Mouse (Mus musculus) hindbrain, embryonic 16.5 days (tissue): ENCODE results near the gene Ift43. TPM values are rescaled to one million over a fixed set of nuclear protein-coding genes. Genes with fewer than 3 reads are reported as not detected.

Experiments used
- ATAC-seq: fragments of 200-750 bp; cut with Nextera tagmentation; 2 replicates; pipeline ENCODE4 v1.8.0; 2017; ENCODE audit warnings: moderate TSS enrichment, moderate library complexity
- H3K27ac ChIP-seq: fragments of 300-500 bp; sonication (generic); 2 replicates; pipeline ENCODE4 v1.5.1; 2014; ENCODE audit warnings: low read depth, mild to moderate bottlenecking, control low read depth, low read length, moderate library complexity
- H3K27me3 ChIP-seq: fragments of 300-500 bp; sonication (generic); replicated peaks from 2 replicates; pipeline ENCODE4 v1.6.1; 2014; ENCODE audit warnings: low read length; ENCODE audit not compliant: control insufficient read depth, insufficient read depth
- H3K36me3 ChIP-seq: fragments of 300-500 bp; sonication (generic); 2 replicates; pipeline ENCODE4 v1.6.1; 2014; ENCODE audit warnings: mild to moderate bottlenecking, low read length, moderate library complexity, mixed read lengths; ENCODE audit not compliant: control insufficient read depth, insufficient read depth
- H3K4me1 ChIP-seq: fragments of 300-500 bp; sonication (generic); 2 replicates; pipeline ENCODE4 v1.6.1; 2014; ENCODE audit warnings: low read depth, low read length; ENCODE audit not compliant: control insufficient read depth, insufficient read depth
- H3K4me2 ChIP-seq: fragments of 300-500 bp; sonication (generic); 2 replicates; pipeline ENCODE4 v1.6.1; 2014; ENCODE audit warnings: mild to moderate bottlenecking, low read length, control low read depth, moderate library complexity
- H3K4me3 ChIP-seq: fragments of 300-500 bp; sonication (generic); 2 replicates; pipeline ENCODE4 v1.5.1; 2014; ENCODE audit warnings: mild to moderate bottlenecking, low read length, control low read depth, moderate library complexity
- H3K9ac ChIP-seq: fragments of 300-500 bp; sonication (generic); 2 replicates; pipeline ENCODE4 v1.6.1; 2014; ENCODE audit warnings: low read depth, mild to moderate bottlenecking, control low read depth, low read length, moderate library complexity
- H3K9me3 ChIP-seq: fragments of 300-500 bp; sonication (generic); 2 replicates; pipeline ENCODE4 v1.6.1; 2014; ENCODE audit warnings: mild to moderate bottlenecking, low read length, moderate library complexity; ENCODE audit not compliant: control insufficient read depth
- WGBS: fragments of 180-500 bp; shearing (Covaris S2); extraction: QIAGEN DNeasy Blood & Tissue Kit; methylation state at CpG from one replicate; pipeline ENCODE4 v1.1.7; 2014; 5-methylcytosine and 5-hydroxymethylcytosine counted together
- polyA plus RNA-seq: library from polyadenylated mRNA; unstranded; fragments of >200 nt; fragmentation: Nextera tagmentation; extraction: Ambion mirVana; gene quantifications from 2 replicates; pipeline ENCODE4 v1.2.1, GENCODE M21; 2015

Ift43 gene
- polyA plus RNA-seq, 1 experiment from 2014 or later = 43.0 TPM

DNA sequence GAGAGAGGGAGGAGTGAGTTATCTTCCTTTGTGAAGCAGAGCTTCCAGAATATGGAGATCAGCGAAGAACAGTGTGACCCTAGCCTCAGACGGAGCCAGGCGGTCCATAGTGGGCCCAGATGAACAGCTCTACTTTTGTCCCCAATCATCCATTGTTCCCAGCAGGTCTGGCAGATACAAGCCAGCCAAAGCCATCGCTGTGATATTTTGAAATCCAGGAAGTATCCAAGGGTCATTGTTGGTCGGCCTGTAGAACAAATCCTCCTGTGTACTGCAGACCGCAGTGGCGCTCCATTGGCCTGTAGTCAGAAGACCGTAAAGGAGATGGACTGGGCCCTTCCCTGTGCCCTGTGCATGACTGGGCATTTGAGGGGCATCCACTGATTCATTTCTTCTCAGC is 72.8 kb downstream of the Ift43 start:
- 83% methylated on average over 8 of the region's 8 CpGs for WGBS
- no peaks in the 10 kb centered on the region for H3K27me3 ChIP-seq
- H3K9ac ChIP-seq = no peak overlapping the region
- H3K4me1 ChIP-seq = peaks cover 24% of the 10 kb centered on the region
- no peak overlapping the region for H3K4me2 ChIP-seq
- no peak for ATAC-seq
- no peaks in the 10 kb centered on the region for H3K9me3 ChIP-seq
- H3K4me3 ChIP-seq = no peak overlapping the region
- no peak overlapping the region for H3K27ac ChIP-seq
- H3K36me3 ChIP-seq = no peaks in the 10 kb centered on the region

DNA sequence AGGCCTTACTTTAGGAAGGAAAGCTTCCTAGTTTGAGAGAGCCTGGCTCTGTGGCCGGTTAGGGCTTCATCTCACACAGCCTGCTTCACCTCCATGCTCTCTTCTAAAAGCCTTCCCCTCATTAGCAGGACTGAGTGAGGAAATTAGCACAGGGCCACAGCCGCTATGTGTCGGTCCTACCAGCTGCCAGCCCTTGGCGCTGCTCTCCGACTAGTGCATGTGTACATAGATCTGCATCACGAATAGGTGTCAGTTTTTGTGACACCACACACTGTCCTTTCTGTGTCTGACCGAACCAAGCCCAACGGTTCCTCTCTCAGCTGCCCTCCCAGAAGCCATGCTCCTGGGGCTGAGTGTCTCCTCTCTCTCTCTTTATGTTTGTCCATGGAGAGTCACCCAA is 74.8 kb downstream of the Ift43 start:
- no peak for ATAC-seq
- H3K4me3 ChIP-seq = no peak overlapping the region
- H3K9me3 ChIP-seq = no peaks in the 10 kb centered on the region
- H3K4me1 ChIP-seq = peaks cover 24% of the 10 kb centered on the region
- no peak overlapping the region for H3K4me2 ChIP-seq
- H3K27me3 ChIP-seq = no peaks in the 10 kb centered on the region
- H3K36me3 ChIP-seq = no peaks in the 10 kb centered on the region
- no peak overlapping the region for H3K27ac ChIP-seq
- no peak overlapping the region for H3K9ac ChIP-seq
- WGBS = 84% methylated on average over 8 of the region's 8 CpGs

DNA sequence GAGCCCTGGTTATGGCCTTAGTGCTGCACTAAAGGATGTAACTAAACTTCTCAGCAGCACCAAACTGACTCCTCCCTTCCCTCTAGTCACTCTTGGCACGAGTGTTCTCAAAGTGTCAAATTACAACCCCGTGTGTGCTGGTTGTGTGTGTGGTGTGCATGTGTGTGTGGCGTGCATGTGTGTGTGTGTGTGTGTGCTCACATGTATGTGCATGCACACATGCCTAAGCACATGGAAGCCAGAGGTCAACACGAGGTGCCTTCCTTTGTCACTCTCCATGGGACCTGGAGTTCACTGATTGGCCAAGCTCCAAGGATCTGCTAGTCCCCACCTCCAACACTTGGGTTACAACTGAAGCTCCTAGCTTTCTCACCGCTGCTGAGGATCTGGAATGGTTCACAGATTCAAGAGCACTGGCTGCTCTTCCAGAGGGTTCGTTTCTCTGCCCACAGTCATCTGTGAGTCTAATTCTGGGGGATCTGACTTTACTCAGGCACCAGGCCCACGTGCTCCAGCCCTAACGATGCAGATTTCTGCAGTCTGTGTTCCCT is 75.6 kb downstream of the Ift43 start:
- no peaks in the 10 kb centered on the region for H3K9me3 ChIP-seq
- ATAC-seq = no peak
- H3K27ac ChIP-seq = no peak overlapping the region
- H3K36me3 ChIP-seq = no peaks in the 10 kb centered on the region
- H3K4me3 ChIP-seq = no peak overlapping the region
- peaks cover 22% of the 10 kb centered on the region for H3K4me1 ChIP-seq
- H3K27me3 ChIP-seq = no peaks in the 10 kb centered on the region
- 29% methylated on average over 8 of the region's 8 CpGs for WGBS
- no peak overlapping the region for H3K4me2 ChIP-seq
- H3K9ac ChIP-seq = no peak overlapping the region

DNA sequence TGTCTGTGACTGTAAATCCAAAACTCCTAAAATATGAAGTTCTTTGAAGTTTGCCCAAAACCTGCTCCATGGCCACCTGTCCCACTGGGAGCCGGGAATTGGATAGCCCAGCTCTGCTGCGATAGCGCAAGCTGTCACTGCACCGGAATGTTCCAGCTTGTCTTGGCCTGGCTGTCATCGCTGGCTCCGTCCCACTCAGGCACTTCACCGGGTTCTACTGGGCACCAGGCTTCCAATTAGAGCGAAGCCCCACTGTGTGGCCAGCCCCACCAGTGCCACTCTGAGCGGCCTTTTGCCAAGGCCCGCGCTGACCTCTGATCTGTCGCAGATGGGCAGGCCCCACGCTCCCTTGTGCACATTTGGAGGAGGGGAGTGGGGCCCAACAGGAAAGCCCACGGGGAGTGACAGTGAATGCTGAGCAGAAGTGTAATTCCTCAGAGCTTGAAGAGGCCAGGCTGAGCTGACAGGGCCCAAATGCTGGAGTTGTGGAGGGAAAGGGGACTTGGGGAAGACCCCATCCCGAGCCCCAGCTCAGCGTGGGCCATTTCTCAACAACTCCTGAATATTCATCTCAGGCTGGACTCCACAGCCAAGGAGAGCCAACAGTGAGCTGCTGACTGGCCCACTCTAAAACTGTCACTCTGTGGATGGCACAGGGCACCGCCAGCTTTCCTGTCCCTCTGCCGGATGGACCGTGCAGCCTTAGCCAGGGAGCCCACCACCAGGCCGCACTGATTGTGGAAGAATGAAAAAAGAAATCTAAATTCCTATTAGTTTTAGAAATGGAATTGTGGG is 76.5 kb downstream of the Ift43 start:
- ATAC-seq = peak; percentile 53
- no peak overlapping the region for H3K9ac ChIP-seq

DNA sequence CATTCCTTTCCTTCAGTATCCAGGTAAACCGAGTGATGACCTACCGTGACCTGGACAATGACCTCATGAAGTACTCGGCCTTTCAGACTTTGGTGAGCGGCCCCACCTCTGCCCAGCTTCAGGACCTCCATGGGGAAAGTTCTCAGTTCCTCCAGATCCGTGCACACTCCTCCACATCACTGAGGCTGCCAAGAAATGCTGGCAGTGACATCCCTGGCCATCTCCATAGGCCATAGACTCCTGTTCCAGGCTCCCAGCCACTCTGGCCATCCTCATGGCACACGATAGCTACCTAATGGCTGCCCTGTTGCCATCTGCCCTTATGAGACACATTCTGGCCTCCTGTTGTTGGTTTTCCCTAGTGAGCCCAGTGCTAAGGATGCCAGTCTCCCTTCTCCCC is 79.1 kb downstream of the Ift43 start:
- H3K4me2 ChIP-seq = no peak overlapping the region
- H3K27ac ChIP-seq = no peak overlapping the region
- H3K36me3 ChIP-seq = no peaks in the 10 kb centered on the region
- H3K4me1 ChIP-seq = peaks cover 19% of the 10 kb centered on the region
- H3K4me3 ChIP-seq = no peak overlapping the region
- WGBS = 92% methylated on average over 6 of the region's 6 CpGs
- no peaks in the 10 kb centered on the region for H3K9me3 ChIP-seq
- no peaks in the 10 kb centered on the region for H3K27me3 ChIP-seq
- ATAC-seq = no peak
- no peak overlapping the region for H3K9ac ChIP-seq

More for the DNA sequence above, 76.5 kb downstream of the Ift43 start:
- no peaks in the 10 kb centered on the region for H3K36me3 ChIP-seq
- H3K4me1 ChIP-seq = peaks cover 21% of the 10 kb centered on the region
- H3K27ac ChIP-seq = 0 out of 2 replicates have a peak overlapping the region, but pooled peaks have one; percentile 4
- no peaks in the 10 kb centered on the region for H3K27me3 ChIP-seq
- H3K4me2 ChIP-seq = no peak overlapping the region
- WGBS = 66% methylated on average over 20 of the region's 20 CpGs
- H3K4me3 ChIP-seq = no peak overlapping the region
- H3K9me3 ChIP-seq = no peaks in the 10 kb centered on the region

DNA sequence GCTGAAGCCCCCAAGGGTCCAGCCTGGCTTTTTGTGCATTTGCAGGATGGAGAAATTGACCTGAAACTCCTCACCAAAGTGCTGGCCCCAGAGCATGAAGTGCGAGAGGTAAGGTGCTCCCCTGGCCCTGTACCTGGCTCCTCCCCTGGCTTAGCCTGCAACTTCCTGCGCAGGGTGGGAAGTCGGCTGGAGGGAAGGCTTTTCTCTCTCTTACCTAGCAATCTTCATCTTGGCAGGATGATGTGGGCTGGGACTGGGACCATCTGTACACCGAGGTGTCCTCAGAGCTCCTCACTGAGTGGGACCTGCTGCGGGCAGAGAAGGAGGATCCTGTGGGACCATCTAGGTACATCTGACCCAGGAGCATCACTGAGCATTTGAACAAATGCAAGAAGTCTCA is 79.6 kb downstream of the Ift43 start:
- Histone ChIP-seq H3K27me3 (no peaks in the 10 kb centered on the region), H3K36me3 (no peaks in the 10 kb centered on the region), H3K4me3 (no peak overlapping the region), H3K9ac (no peak overlapping the region), H3K9me3 (no peaks in the 10 kb centered on the region), H3K27ac (no peak overlapping the region), H3K4me2 (no peak overlapping the region), H3K4me1 (peaks cover 20% of the 10 kb centered on the region)
- ATAC-seq = no peak
- 89% methylated on average over 5 of the region's 5 CpGs for WGBS

DNA sequence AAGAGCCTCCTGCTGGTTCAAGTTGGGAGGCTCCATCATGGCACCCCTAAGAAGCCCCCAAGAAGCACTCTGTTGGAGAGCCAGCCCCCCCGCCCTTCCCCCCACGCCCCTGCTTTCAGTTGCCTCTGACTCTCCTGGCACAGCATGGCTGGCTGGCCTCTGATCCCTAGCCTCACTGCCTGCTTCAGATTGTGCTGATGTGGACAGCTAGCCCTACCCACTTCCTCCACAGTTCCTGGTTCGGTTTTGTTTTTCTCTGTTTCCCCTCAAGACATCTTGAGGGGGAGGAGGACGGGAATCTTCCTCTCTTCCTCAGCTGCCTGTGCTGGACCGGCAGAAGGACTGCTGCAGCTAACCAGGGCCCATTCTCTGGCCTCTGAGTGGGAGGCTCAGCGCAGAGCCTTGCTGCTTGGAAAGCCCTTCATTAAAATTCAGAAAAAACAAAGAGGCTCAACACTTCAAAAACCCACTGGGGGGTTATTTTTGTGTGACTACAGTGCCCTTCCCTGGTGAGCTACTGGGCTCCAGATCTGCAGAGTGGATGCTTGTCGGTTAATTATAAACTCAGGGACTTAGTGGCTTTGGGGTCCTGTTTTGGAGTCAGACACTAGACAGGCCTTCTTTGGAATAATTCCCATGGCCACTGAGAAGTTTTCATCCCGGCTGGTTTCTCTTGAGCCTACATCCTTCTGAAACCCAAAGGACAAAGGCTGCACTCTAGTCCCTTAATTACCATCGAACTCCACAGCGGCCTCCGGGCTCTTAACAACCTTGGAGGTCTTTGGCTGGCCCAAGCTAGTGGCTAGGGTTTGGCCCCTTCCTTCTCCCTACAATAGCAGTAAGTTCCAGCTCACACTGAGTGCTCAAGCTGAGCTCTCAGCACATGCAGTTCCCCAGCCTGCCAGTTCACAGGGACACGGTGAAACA is 80.8 kb downstream of the Ift43 start:
- 9% methylated on average over 12 of the region's 12 CpGs for WGBS
- H3K27ac ChIP-seq = peak overlapping the region; percentile 16
- H3K4me2 ChIP-seq = no peak overlapping the region
- H3K4me1 ChIP-seq = peaks cover 17% of the 10 kb centered on the region
- H3K9ac ChIP-seq = peak overlapping the region; percentile 29; the same call in 1 of the 2 replicates
- peak; percentile 25 for ATAC-seq
- H3K27me3 ChIP-seq = no peaks in the 10 kb centered on the region
- H3K4me3 ChIP-seq = no peak overlapping the region
- H3K9me3 ChIP-seq = no peaks in the 10 kb centered on the region
- no peaks in the 10 kb centered on the region for H3K36me3 ChIP-seq

DNA sequence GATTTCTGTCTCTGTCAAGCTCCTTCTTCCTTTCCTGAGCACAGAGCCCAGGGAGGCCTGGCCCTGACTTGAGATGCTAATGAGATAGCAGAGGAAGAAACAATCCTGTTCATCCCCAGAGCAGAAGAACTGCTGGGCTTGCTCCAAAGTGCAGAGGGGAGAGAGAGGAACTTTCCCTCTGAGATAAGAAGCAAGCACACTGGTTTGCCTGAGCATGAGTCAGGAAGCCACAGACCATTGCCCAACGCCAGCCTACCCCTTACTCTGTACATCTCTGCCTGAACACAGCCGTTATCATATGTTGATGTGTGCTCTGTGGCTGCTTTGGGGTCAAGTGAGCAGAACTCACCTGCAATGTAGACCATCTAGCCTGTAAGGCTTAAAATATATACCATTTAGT is 83.9 kb downstream of the Ift43 start:
- ATAC-seq = no peak
- Histone ChIP-seq H3K27ac (no peak overlapping the region), H3K36me3 (no peaks in the 10 kb centered on the region), H3K9ac (no peak overlapping the region), H3K4me2 (no peak overlapping the region), H3K4me3 (no peak overlapping the region), H3K27me3 (no peaks in the 10 kb centered on the region), H3K9me3 (no peaks in the 10 kb centered on the region), H3K4me1 (peaks cover 12% of the 10 kb centered on the region)
- WGBS = 57% methylated on average over 2 of the region's 2 CpGs

DNA sequence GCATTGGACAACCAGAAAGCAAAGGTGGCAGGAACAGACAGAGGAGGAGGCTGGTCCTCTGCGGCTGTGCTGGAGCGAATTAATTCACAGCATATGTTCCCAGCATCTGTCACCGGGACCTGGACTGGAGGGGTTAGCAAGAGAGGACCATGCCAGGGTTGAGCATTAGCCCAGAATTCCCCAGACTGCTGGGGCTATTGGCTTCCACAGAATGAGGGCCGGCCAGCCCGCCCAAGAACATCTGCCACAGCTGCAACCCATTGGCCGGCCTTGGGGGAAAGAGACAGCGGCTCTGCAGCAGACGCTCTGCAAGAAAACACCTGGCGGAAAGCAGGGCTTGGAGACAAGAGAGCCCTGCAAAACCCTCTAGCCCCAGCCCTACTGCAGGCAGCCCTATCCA is 84.7 kb downstream of the Ift43 start:
- no peak overlapping the region for H3K9ac ChIP-seq
- H3K36me3 ChIP-seq = no peaks in the 10 kb centered on the region
- H3K9me3 ChIP-seq = no peaks in the 10 kb centered on the region
- H3K27ac ChIP-seq = no peak overlapping the region
- 38% methylated on average over 9 of the region's 9 CpGs for WGBS
- H3K4me3 ChIP-seq = no peak overlapping the region
- H3K27me3 ChIP-seq = no peaks in the 10 kb centered on the region
- peak; percentile 44; the same call in 1 of the 2 replicates for ATAC-seq
- H3K4me2 ChIP-seq = no peak overlapping the region
- peaks cover 12% of the 10 kb centered on the region for H3K4me1 ChIP-seq
